Mouse (Mus musculus) olfactory bulb, adult 2 months (tissue): Measurements from ENCODE around the gene Dapl1.

Source experiments
- CTCF ChIP-seq: fragments of 200-500 bp; IDR thresholded peaks from 2 replicates; pipeline ENCODE4 v1.5.1; 2012; ENCODE audit warnings: low read depth, mild to moderate bottlenecking, low read length, moderate library complexity; ENCODE audit not compliant: insufficient read depth
- POLR2A ChIP-seq: fragments of 200-500 bp; IDR thresholded peaks from 2 replicates; pipeline ENCODE4 v1.6.1; 2012; ENCODE audit warnings: mild to moderate bottlenecking, low read depth, low read length, moderate library complexity; ENCODE audit not compliant: insufficient read depth

- TF ChIP-seq POLR2A = no peak
- TF ChIP-seq CTCF = no peak
Measured at GRCm38 (mm10) chr2:59469590-59470245, 14.7 kb upstream of the Dapl1 start.
